Mouse (Mus musculus) cerebellum, adult 2 months (tissue): ENCODE results near the gene Abhd6.

ENCODE experiments used
- CTCF ChIP-seq: fragments of 200-500 bp; IDR thresholded peaks from 2 replicates; pipeline ENCODE4 v1.5.1; 2011; ENCODE audit warnings: low read depth, mild to moderate bottlenecking, control low read depth, low read length, moderate library complexity, borderline replicate concordance; ENCODE audit not compliant: insufficient read depth
- POLR2A ChIP-seq: fragments of 200-500 bp; IDR thresholded peaks from 2 replicates; pipeline ENCODE4 v1.6.1; 2011; ENCODE audit warnings: low read length, control low read depth, borderline replicate concordance; ENCODE audit not compliant: insufficient read depth

DNA sequence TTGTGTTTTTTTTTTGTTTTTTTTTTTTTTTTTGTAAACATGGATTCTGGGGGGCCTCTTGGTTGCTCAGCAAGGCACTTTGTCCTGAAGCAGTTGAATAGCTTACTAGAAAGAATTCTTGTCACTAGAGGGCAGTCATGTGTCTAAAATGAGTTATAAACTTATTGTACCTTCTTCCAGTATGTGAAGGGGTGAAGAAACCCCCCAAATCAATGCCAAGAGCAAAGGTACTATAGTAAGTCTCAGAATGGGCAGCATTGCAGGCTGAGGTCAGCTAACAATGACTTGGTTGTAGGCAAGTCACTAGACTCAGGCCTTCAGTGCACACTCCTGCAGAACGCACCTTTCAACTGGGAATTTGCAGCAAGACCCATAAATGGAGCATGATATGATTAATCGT lies 89.9 kb downstream of the Abhd6 start:
- TF ChIP-seq CTCF (peak; percentile 30; the same call in 1 of the 2 replicates), POLR2A (no peak)
